Comparison of ENCODE assay signal across 26 mouse cellular contexts in genomic region chr3:14787607-14788006, GRCm38 (mm10). TPM values are rescaled to one million over a fixed set of nuclear protein-coding genes. Genes with fewer than 3 reads are reported as not detected.
DNase-seq lines count a peak whose midpoint lies in the region; ATAC-seq lines count a peak whose summit lies in the region.
"Had no signal": no experiment of that assay in that cellular context is flagged by ENCODE, and none has a peak within 500 bp of the region (broad histone marks: within the 10 kb centered on the region; RNA-seq: fewer than 3 reads in every experiment).

No protein-coding gene starts in this region.

- H3K4me3 ChIP-seq in embryonic facial prominence, embryonic 14.5 days (ENCODE audit: low read depth, low read length): no peak overlapping the region
- H3K4me3 ChIP-seq in embryonic facial prominence, embryonic 10.5 days: no peak overlapping the region
- no peak overlapping the region for H3K4me3 ChIP-seq in limb, embryonic 15.5 days
- H3K4me3 ChIP-seq: embryonic facial prominence, embryonic 13.5 days; heart, embryonic 10.5 days; neural tube, embryonic 13.5 days had no signal

- no peak overlapping the region for H3K9ac ChIP-seq in embryonic facial prominence, embryonic 14.5 days (ENCODE audit: low read depth, low read length)
- H3K9ac ChIP-seq in limb, embryonic 15.5 days: no peak overlapping the region
- H3K9ac ChIP-seq: embryonic facial prominence, embryonic 13.5 days; forebrain, postnatal 0 days; liver, embryonic 14.5 days; neural tube, embryonic 13.5 days had no signal

- H3K27me3 ChIP-seq in embryonic facial prominence, embryonic 14.5 days (replicated peaks; ENCODE audit: control insufficient read depth, insufficient read depth, low read length): no peaks in the 10 kb centered on the region
- no peaks in the 10 kb centered on the region for H3K27me3 ChIP-seq in embryonic facial prominence, embryonic 10.5 days (replicated peaks; ENCODE audit: low read depth, poor library complexity, severe bottlenecking)
- no peaks in the 10 kb centered on the region for H3K27me3 ChIP-seq in limb, embryonic 15.5 days
- H3K27me3 ChIP-seq: embryonic facial prominence, embryonic 13.5 days; neural tube, embryonic 13.5 days had no signal

- H3K9me3 ChIP-seq in embryonic facial prominence, embryonic 14.5 days (ENCODE audit: control insufficient read depth, low read length): no peaks in the 10 kb centered on the region
- no peaks in the 10 kb centered on the region for H3K9me3 ChIP-seq in embryonic facial prominence, embryonic 10.5 days
- no peaks in the 10 kb centered on the region for H3K9me3 ChIP-seq in limb, embryonic 15.5 days
- H3K9me3 ChIP-seq: embryonic facial prominence, embryonic 13.5 days; heart, embryonic 10.5 days; neural tube, embryonic 13.5 days had no signal

- H3K36me3 ChIP-seq in embryonic facial prominence, embryonic 14.5 days (ENCODE audit: control insufficient read depth, insufficient read depth, low read length): no peaks in the 10 kb centered on the region
- H3K36me3 ChIP-seq in embryonic facial prominence, embryonic 10.5 days (replicated peaks): no peaks in the 10 kb centered on the region
- no peaks in the 10 kb centered on the region for H3K36me3 ChIP-seq in limb, embryonic 15.5 days
- H3K36me3 ChIP-seq: embryonic facial prominence, embryonic 13.5 days; heart, embryonic 10.5 days; neural tube, embryonic 13.5 days had no signal

- DNase-seq in embryonic facial prominence, embryonic 14.5 days (ENCODE audit: low spot score): peak; percentile 24
- DNase-seq in embryonic facial prominence, embryonic 10.5 days (ENCODE audit: low spot score): no peak
- DNase-seq in kidney, postnatal 10 days: peak; percentile 5
- DNase-seq in kidney, postnatal 25 days: no peak
- DNase-seq in adipocyte (ENCODE audit: low spot score): peak; percentile 79
- DNase-seq in left cerebral cortex, adult 8-10 months (ENCODE audit: low spot score in 2 of 2): no peak
- DNase-seq in urinary bladder, postnatal 14 days (ENCODE audit: low spot score): no peak
- DNase-seq: cerebellum, adult 11 months; cerebellum, postnatal 10 days; forebrain, postnatal 0 days; left cerebral cortex, postnatal 4 days; thymus, postnatal 14 days had no signal

- H3K4me1 ChIP-seq in embryonic facial prominence, embryonic 14.5 days (ENCODE audit: control insufficient read depth, insufficient read depth, low read length): no peaks in the 10 kb centered on the region
- no peaks in the 10 kb centered on the region for H3K4me1 ChIP-seq in embryonic facial prominence, embryonic 10.5 days
- no peaks in the 10 kb centered on the region for H3K4me1 ChIP-seq in limb, embryonic 15.5 days
- H3K4me1 ChIP-seq: embryonic facial prominence, embryonic 13.5 days; heart, embryonic 10.5 days; neural tube, embryonic 13.5 days had no signal

- H3K27ac ChIP-seq in embryonic facial prominence, embryonic 14.5 days (replicated peaks; ENCODE audit: low read depth, low read length): no peak overlapping the region
- no peak overlapping the region for H3K27ac ChIP-seq in embryonic facial prominence, embryonic 10.5 days (replicated peaks)
- H3K27ac ChIP-seq in limb, embryonic 15.5 days: no peak overlapping the region
- H3K27ac ChIP-seq: embryonic facial prominence, embryonic 13.5 days; heart, embryonic 10.5 days; kidney, postnatal 0 days; liver, embryonic 14.5 days; macrophage; neural tube, embryonic 13.5 days had no signal

- WGBS in embryonic facial prominence, embryonic 14.5 days: 38% methylated on average over 1 of the region's 1 CpGs
- WGBS in embryonic facial prominence, embryonic 10.5 days: 61% methylated on average over 1 of the region's 1 CpGs
- whole genome bisulfite sequencing in limb, embryonic 15.5 days: 56% methylated on average over 1 of the region's 1 CpGs

- H3K4me2 ChIP-seq in embryonic facial prominence, embryonic 14.5 days (ENCODE audit: low read depth, low read length): no peak overlapping the region
- no peak overlapping the region for H3K4me2 ChIP-seq in limb, embryonic 15.5 days
- H3K4me2 ChIP-seq: embryonic facial prominence, embryonic 13.5 days; midbrain, embryonic 11.5 days; neural tube, embryonic 13.5 days had no signal

- 0 out of 2 replicates have a peak, but pooled peaks have one; percentile 33 for ATAC-seq in embryonic facial prominence, embryonic 14.5 days (ENCODE audit: low read depth)
- peak; percentile 72; the same call in 1 of the 2 replicates for ATAC-seq in limb, embryonic 15.5 days (ENCODE audit: insufficient number of reproducible peaks, low FRiP score, low TSS enrichment, low read depth)
- ATAC-seq: forebrain, postnatal 0 days; inflammation-experienced regulatory T-cells, adult 6 months; Patski had no signal

RNA-seq across cellular contexts. Expression of gene Car1, which starts 20.6 kb away (rescaled TPM):
- polyA plus RNA-seq in embryonic facial prominence, embryonic 14.5 days (2014; fragmentation: Nextera tagmentation; extraction: Ambion mirVana): 0.39 and 0.46 TPM in 2 replicates
- 0.15 and 0.16 TPM in 2 replicates for polyA plus RNA-seq in embryonic facial prominence, embryonic 10.5 days (2016; fragmentation: Nextera tagmentation; extraction: Ambion mirVana)
- polyA plus RNA-seq in limb, embryonic 15.5 days (2015; fragmentation: Nextera tagmentation; extraction: Ambion mirVana): 0.24 and 0.53 TPM in 2 replicates
- under 1 TPM in 2 of 4 experiments, not detected in 2; 0.27 to 0.33 TPM for total RNA-seq in left cerebral cortex, adult 8-10 months (2022)
- total RNA-seq: heart, postnatal 10 days; layer of hippocampus, adult 8-10 months; left cerebral cortex, postnatal 4 days had no signal
- polyA plus RNA-seq: brain, embryonic 14.5 days; hindbrain, embryonic 11.5 days; inflammation-experienced regulatory T-cells, adult 6 months; macrophage; midbrain, embryonic 11.5 days; neural tube, embryonic 13.5 days; Patski had no signal

Comparison
In these comparisons a context has a peak if more than half of its experiments do, and no peak if none do; other contexts are left out.
1. DNase-seq: peak in embryonic facial prominence, embryonic 14.5 days (single experiment), kidney, postnatal 10 days (single experiment) and adipocyte (single experiment); none in embryonic facial prominence, embryonic 10.5 days (single experiment), kidney, postnatal 25 days (0 of 2), left cerebral cortex, adult 8-10 months (0 of 2) and urinary bladder, postnatal 14 days (single experiment).